27 mouse cellular contexts compared by ENCODE assay signal in the genomic region with DNA sequence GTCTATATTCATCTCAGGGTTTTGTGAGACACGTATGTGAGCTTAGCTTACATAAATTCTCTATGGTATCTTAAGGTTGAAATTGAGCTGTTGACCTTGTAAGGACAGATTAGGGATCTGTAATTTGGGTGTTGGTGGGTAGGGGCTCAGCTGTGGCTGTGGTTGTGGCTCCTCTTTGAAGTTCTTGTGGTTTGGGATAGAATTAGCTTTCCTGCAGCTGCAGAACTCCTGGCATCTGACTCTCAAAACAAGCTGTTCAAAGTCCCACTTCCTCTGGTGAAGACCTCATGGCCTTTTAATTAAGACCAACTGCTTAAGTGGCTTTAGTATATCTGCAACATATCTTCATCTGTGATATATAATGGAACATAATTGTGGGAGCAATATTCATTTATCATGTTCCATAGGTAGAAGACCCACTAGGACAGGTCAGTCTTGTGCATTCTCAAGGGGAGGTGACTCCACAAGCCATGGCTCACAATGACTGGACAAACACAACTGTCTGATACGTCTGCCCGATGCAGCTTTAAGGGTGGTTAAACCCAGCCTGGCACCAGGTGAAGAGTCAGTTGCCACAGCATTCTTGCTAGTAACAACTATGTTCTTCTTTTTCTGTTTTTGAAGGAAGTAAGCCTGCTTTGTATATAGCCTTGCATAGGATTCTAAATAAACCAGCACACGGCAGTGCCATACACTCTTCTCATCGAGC. TPM values are rescaled to one million over a fixed set of nuclear protein-coding genes. Genes with fewer than 3 reads are reported as not detected.
DNase-seq lines count a peak whose midpoint lies in the region; ATAC-seq and TF ChIP-seq lines count a peak whose summit lies in the region.
"Had no signal": no experiment of that assay in that cellular context is flagged by ENCODE, and none has a peak within 500 bp of the region (broad histone marks: within the 10 kb centered on the region; RNA-seq: fewer than 3 reads in every experiment).

No protein-coding gene starts in this region.

- TF ChIP-seq CTCF in gastrocnemius, adult 2 months (IDR thresholded peaks at IDR 0.05), result no peak

- H3K27ac ChIP-seq in gastrocnemius, adult 2 months, result no peak overlapping the region
- H3K27ac ChIP-seq: heart, embryonic 15.5 days; hindbrain, embryonic 15.5 days; kidney, embryonic 15.5 days; limb, embryonic 10.5 days; midbrain, embryonic 13.5 days; neural tube, embryonic 12.5 days; stomach, embryonic 15.5 days had no signal

- no peaks in the 10 kb centered on the region for H3K27me3 ChIP-seq in myocyte (ENCODE audit: control insufficient read depth, insufficient read depth, insufficient read length)
- H3K27me3 ChIP-seq: heart, embryonic 15.5 days; hindbrain, embryonic 15.5 days; kidney, embryonic 15.5 days; midbrain, embryonic 13.5 days; neural tube, embryonic 12.5 days; stomach, embryonic 15.5 days had no signal

- peaks cover 35% of the 10 kb centered on the region for H3K79me2 ChIP-seq in myocyte (ENCODE audit: control insufficient read depth, insufficient read depth)

- ATAC-seq in common myeloid progenitor, adult 5-6 weeks (replicated peaks; ENCODE audit: low read depth, poor library complexity, severe bottlenecking), result peak; percentile 40
- ATAC-seq: forebrain, postnatal 0 days; intestine, postnatal 0 days; lung, postnatal 0 days; midbrain, embryonic 13.5 days had no signal

- no peak for TF ChIP-seq POLR2A in myocyte (IDR thresholded peaks at IDR 0.05; ENCODE audit: insufficient read length, low read depth)

- no peak overlapping the region for H3K4me3 ChIP-seq in myocyte
- no peak overlapping the region for H3K4me3 ChIP-seq in gastrocnemius, adult 2 months
- H3K4me3 ChIP-seq: heart, embryonic 15.5 days; hindbrain, embryonic 15.5 days; kidney, embryonic 15.5 days; limb, embryonic 10.5 days; midbrain, embryonic 13.5 days; neural tube, embryonic 12.5 days; stomach, embryonic 15.5 days had no signal

- peak; percentile 91 for DNase-seq in heart, adult 11 months
- no peak for DNase-seq in heart, postnatal 14 days
- peak; percentile 61 for DNase-seq in thymus, postnatal 25 days
- DNase-seq in gastrocnemius, adult 2 months, result no peak
- no peak for DNase-seq in layer of hippocampus, adult 8-10 months (ENCODE audit: low spot score in 2 of 2)
- DNase-seq: adrenal gland, postnatal 36 days; cerebellum, adult 9-11 months; forebrain, postnatal 0 days; gastrocnemius, postnatal 36 days; heart, postnatal 4 days; kidney, postnatal 36 days; layer of hippocampus, adult 9-11 months; liver; right cerebral cortex, postnatal 14 days; spleen, adult 18-20 months had no signal

- peak overlapping the region; percentile 40 for H3K4me2 ChIP-seq in myocyte (ENCODE audit: low read depth)
- H3K4me2 ChIP-seq: heart, embryonic 15.5 days; hindbrain, embryonic 15.5 days; kidney, embryonic 15.5 days; midbrain, embryonic 13.5 days; neural tube, embryonic 12.5 days; stomach, embryonic 15.5 days had no signal

- intact Hi-C loops in heart, postnatal 14 days (cut with DNase I), result no loop called here
- intact Hi-C loops in gastrocnemius, adult 2 months (cut with DNase I), result no loop called here

- H3ac ChIP-seq in myocyte (ENCODE audit: control insufficient read depth, insufficient read length), result no peak overlapping the region

- H3K36me3 ChIP-seq in myocyte (ENCODE audit: control insufficient read depth, insufficient read depth), result peaks cover 28% of the 10 kb centered on the region
- H3K36me3 ChIP-seq: heart, embryonic 15.5 days; kidney, embryonic 15.5 days; midbrain, embryonic 13.5 days; neural tube, embryonic 12.5 days; stomach, embryonic 15.5 days had no signal

TF ChIP-seq in myocyte, 11 proteins besides CTCF, POLR2A, EP300 and RAD21:
- TF ChIP-seq REST (IDR thresholded peaks at IDR 0.05; ENCODE audit: insufficient read depth, insufficient read length) (no peak), MYOG (IDR thresholded peaks at IDR 0.05; ENCODE audit: control insufficient read depth in 1 of 3, insufficient read depth in 1 of 3, insufficient read length in 2 of 3, low read depth in 2 of 3) (peak in 2 of 3 experiments; percentile 65 to 86), TCF12 (IDR thresholded peaks at IDR 0.05; ENCODE audit: insufficient read depth, poor library complexity, severe bottlenecking) (peak; percentile 75), MYOD1 (IDR thresholded peaks at IDR 0.05; ENCODE audit: control insufficient read depth in 1 of 3, insufficient read length in 2 of 3, low read depth in 2 of 3) (peak in 2 of 3 experiments; percentile 62 to 65), TCF3 (IDR thresholded peaks at IDR 0.05; ENCODE audit: insufficient read length, low read depth) (no peak), MAX (IDR thresholded peaks at IDR 0.05; ENCODE audit: low read depth) (no peak)

RNA-seq across cellular contexts. Expression of a gene that starts 27.4 kb away (rescaled TPM):
- 1 to 10 TPM; 4.6 to 4.9 TPM for total RNA-seq in heart, postnatal 14 days (2021)
- 8.0 and 12.1 TPM in 2 replicates for total RNA-seq in common myeloid progenitor, adult 5-6 weeks (2017)
- 26.9 TPM for polyA plus RNA-seq in myocyte (2012; fragmentation: generic; extraction: Trizol)
- under 1 TPM; 0.59 to 0.84 TPM for total RNA-seq in gastrocnemius, adult 2 months (2021)
- 10 to 100 TPM; 20.6 to 24.6 (median 22.9) TPM for total RNA-seq in layer of hippocampus, adult 8-10 months (2022)

RNA-seq across cellular contexts. Expression of a gene that starts 36.0 kb away (rescaled TPM):
- 100 to 1,000 TPM; 391 to 443 TPM for total RNA-seq in heart, postnatal 14 days (2021)
- total RNA-seq in common myeloid progenitor, adult 5-6 weeks (2017), result not detected in 2 replicates
- 2,495 TPM for polyA plus RNA-seq in myocyte (2012; fragmentation: generic; extraction: Trizol)
- 10 to 100 TPM; 52.8 to 61.6 TPM for total RNA-seq in gastrocnemius, adult 2 months (2021)
- total RNA-seq in layer of hippocampus, adult 8-10 months (2022), result 10 to 100 TPM; 11.6 to 20.4 (median 15.1) TPM

RNA-seq across cellular contexts. Expression of a gene that starts 53.6 kb away (rescaled TPM):
- not detected for total RNA-seq in heart, postnatal 14 days (2021)
- total RNA-seq in common myeloid progenitor, adult 5-6 weeks (2017), result 0.32 TPM in 1 of 2 replicates, not detected in the other
- polyA plus RNA-seq in myocyte (2012; fragmentation: generic; extraction: Trizol), result 0.06 TPM
- not detected for total RNA-seq in gastrocnemius, adult 2 months (2021)
- total RNA-seq in layer of hippocampus, adult 8-10 months (2022), result under 1 TPM in 1 of 4 experiments, not detected in 3; 0.33 TPM
- total RNA-seq: adrenal gland, postnatal 36 days; forebrain, postnatal 0 days; gastrocnemius, postnatal 36 days; heart, postnatal 4 days had no signal
- polyA plus RNA-seq: forebrain, embryonic 11.5 days; forebrain, postnatal 0 days; hindbrain, embryonic 15.5 days; midbrain, embryonic 13.5 days had no signal

Comparison
In these comparisons a context has a peak if more than half of its experiments do, and no peak if none do; other contexts are left out.
1. DNase-seq: peak in heart, adult 11 months (single experiment) and thymus, postnatal 25 days (single experiment); none in heart, postnatal 14 days (0 of 2), gastrocnemius, adult 2 months (single experiment) and layer of hippocampus, adult 8-10 months (0 of 2).
2. RNA of a gene that starts 36.0 kb away (total RNA-seq): 391 to 443 TPM in heart, postnatal 14 days, 52.8 to 61.6 TPM in gastrocnemius, adult 2 months and 11.6 to 20.4 TPM in layer of hippocampus, adult 8-10 months; not detected in common myeloid progenitor, adult 5-6 weeks; every median in the first group is over 10 times any median in the second.